Mouse (Mus musculus): ENCODE results near the gene Ppp1r16b. TPM values are rescaled to one million over a fixed set of nuclear protein-coding genes. Genes with fewer than 3 reads are reported as not detected.

The Ppp1r16b gene
- polyA plus RNA-seq, 2 experiments: 1.4 to 4.1 TPM

DNA sequence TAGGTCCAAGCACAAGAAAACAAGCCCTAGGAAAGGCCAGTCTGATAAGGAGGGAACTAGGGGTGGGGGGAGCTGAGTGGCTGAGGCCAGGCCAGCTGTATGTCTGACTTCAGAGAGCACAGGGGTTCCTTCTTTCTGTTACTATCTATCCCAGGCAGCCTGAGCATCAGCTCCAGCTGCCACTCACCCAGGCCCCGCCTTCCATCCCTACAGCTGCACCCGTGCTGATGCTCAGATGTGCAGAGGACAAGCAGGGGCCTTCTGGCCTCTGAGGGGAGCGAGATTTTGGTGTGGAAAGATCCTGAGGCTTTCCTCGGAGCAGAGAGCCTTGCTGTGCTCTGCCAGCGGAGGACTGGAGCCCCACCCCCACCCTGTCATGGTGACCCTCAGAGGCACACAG lies 50.9 kb downstream of the Ppp1r16b start:
- no peak for DNase-seq (ENCODE audit: low spot score)
- WGBS: 26% methylated on average over 5 of the region's 5 CpGs
- no peaks in the 10 kb centered on the region for H3K36me3 ChIP-seq (ENCODE audit: control insufficient read depth, insufficient read depth, low read length)
- no peak overlapping the region for H3K27ac ChIP-seq (replicated peaks; ENCODE audit: low read depth, low read length)
- no peak overlapping the region for H3K4me3 ChIP-seq (replicated peaks; ENCODE audit: low read length)
- H3K27me3 ChIP-seq (ENCODE audit: control insufficient read depth, insufficient read depth, low read length): no peaks in the 10 kb centered on the region
- no peak for TF ChIP-seq POLR2A (IDR thresholded peaks at IDR 0.05; ENCODE audit: borderline replicate concordance, extremely low read depth, insufficient read depth, insufficient read length)
- H3K4me2 ChIP-seq (replicated peaks; ENCODE audit: low read depth, low read length, severe bottlenecking): no peak overlapping the region
- H3K4me1 ChIP-seq (ENCODE audit: control insufficient read depth, insufficient read depth, low read length): peaks cover 5% of the 10 kb centered on the region; the same call in 1 of the 2 replicates
- H3K9me3 ChIP-seq (ENCODE audit: control insufficient read depth, low read length): no peaks in the 10 kb centered on the region
- ATAC-seq (ENCODE audit: low FRiP score, low read depth): no peak
- no peak overlapping the region for H3K9ac ChIP-seq (ENCODE audit: low read depth, low read length, severe bottlenecking)

DNA sequence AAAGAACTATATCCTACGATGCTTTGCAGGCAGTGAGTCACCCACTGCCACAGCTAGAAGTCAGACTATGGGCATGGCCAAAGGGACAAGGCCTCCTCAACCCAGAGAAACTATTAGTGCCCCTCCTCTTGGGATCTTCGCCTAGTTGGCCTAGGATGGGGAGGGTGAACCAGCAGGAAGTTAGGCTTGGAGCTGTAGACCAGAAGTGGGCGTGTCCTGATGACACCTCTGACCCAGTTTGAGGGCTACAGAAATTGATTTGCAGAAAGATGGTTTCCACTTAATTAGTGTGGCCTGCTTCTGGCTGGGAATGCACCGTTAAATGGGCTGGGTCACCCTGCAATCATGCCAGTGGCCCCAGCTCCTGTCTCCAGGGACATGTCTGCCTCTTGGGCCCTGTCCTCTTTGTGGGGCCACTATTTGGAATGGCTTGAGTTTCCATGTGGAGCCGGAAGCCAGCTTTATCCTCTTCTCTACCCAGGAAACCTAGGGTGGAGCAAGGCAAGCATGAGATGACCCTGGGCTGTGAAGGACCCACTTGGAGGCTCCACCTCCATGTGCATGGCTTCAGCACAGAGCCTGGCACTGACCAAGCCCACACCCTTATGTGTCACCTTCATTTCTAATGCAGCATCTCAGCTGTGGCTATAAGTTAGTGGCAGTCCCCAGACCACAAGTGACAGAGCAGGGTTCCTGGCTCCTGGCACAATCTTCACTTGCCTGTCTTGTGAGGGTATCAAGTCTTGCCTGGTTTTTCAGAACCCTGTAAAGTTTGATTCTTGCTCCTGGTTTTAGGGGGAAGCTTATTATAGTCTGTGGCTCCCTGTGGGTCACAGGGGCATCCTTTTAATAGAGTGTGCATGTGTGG lies 52.6 kb downstream of the Ppp1r16b start:
- Histone ChIP-seq H3K36me3 (ENCODE audit: control insufficient read depth, insufficient read depth, low read length) (no peaks in the 10 kb centered on the region), H3K27ac (replicated peaks; ENCODE audit: low read depth, low read length) (no peak overlapping the region), H3K9ac (ENCODE audit: low read depth, low read length, severe bottlenecking) (no peak overlapping the region), H3K4me1 (ENCODE audit: control insufficient read depth, insufficient read depth, low read length) (no peaks in the 10 kb centered on the region), H3K9me3 (ENCODE audit: control insufficient read depth, low read length) (no peaks in the 10 kb centered on the region), H3K4me2 (replicated peaks; ENCODE audit: low read depth, low read length, severe bottlenecking) (no peak overlapping the region), H3K27me3 (ENCODE audit: control insufficient read depth, insufficient read depth, low read length) (no peaks in the 10 kb centered on the region), H3K4me3 (replicated peaks; ENCODE audit: low read length) (no peak overlapping the region)
- TF ChIP-seq POLR2A (IDR thresholded peaks at IDR 0.05; ENCODE audit: borderline replicate concordance, extremely low read depth, insufficient read depth, insufficient read length): no peak
- DNase-seq (ENCODE audit: low spot score) (no peak), ATAC-seq (ENCODE audit: low FRiP score, low read depth) (no peak)
- WGBS: 66% methylated on average over 5 of the region's 5 CpGs

DNA sequence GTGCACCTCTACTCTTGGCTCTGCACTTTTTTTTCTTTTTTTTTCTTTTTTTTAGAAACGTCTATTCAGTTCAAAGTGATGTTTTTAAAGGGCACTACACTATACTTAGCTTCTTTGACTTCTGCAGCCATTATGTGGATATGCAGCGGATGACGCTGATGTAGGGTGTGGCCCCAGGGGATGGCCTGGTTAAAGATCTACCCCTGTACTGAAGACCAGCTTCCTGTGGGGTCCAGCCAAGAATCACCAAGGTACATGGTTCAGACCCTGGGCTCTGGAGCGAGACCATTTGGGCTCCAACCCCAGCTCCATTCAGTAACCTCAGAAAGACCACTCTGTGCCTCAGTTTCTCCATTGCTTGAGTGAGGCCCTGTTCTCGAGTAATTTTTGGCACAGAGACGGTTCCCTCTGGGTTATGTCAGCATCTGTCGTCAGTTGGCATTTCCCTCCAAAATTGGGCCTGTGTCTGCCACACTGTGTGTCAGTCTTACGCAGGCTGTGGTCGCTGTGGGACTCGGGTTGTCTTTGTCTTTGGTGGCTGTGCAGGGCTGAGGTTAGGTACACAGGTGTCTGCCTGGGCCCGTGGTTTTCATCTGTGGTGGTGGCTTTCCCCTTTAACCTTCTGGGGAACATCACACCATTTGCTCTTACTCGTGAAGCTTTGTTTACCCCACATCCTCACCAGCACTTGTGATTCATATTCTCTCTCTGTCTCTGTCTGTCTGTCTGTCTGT lies 53.8 kb downstream of the Ppp1r16b start:
- no peaks in the 10 kb centered on the region for H3K27me3 ChIP-seq (ENCODE audit: control insufficient read depth, insufficient read depth, low read length)

DNA sequence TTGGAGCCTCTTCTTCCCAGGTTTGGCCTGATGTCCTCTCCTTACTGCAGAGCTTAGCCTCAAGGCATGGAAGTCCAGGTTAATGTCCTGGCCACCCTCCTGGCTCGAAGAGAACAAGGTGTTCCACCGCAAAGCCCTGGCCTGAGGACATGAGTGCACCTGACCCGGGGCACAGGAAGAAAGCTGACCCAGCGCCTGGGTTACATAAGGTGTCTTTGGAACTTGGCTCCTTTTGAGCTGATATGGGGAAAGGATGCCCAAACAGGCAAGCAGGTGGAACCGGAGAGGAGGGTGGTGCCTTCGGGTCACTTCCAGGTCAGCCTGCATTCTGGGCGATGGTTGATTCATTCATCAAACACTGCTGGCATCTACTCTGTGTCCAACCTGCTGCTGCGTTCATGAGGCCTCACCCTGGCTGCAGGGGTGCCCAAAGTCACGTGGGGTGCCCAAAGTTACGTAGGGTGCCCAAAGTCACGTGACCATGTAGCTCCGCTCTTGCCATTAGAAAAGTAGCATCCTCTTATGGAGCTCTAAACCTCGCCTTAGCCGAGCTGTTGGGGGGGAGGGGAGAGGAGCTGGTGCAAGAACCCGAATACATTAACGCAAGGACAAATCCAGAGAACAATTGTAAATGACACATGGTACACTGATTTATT lies 55.6 kb downstream of the Ppp1r16b start:
- DNase-seq (ENCODE audit: low spot score): no peak
- H3K4me2 ChIP-seq (replicated peaks; ENCODE audit: low read depth, low read length, severe bottlenecking): no peak overlapping the region
- no peaks in the 10 kb centered on the region for H3K4me1 ChIP-seq (ENCODE audit: control insufficient read depth, insufficient read depth, low read length)
- no peaks in the 10 kb centered on the region for H3K36me3 ChIP-seq (ENCODE audit: control insufficient read depth, insufficient read depth, low read length)
- WGBS: 73% methylated on average over 16 of the region's 16 CpGs
- no peak for TF ChIP-seq POLR2A (IDR thresholded peaks at IDR 0.05; ENCODE audit: borderline replicate concordance, extremely low read depth, insufficient read depth, insufficient read length)
- H3K27ac ChIP-seq (replicated peaks; ENCODE audit: low read depth, low read length): no peak overlapping the region
- no peak overlapping the region for H3K4me3 ChIP-seq (replicated peaks; ENCODE audit: low read length)
- no peak overlapping the region for H3K9ac ChIP-seq (ENCODE audit: low read depth, low read length, severe bottlenecking)
- no peak for ATAC-seq (ENCODE audit: low FRiP score, low read depth)
- H3K9me3 ChIP-seq (ENCODE audit: control insufficient read depth, low read length): no peaks in the 10 kb centered on the region
- H3K27me3 ChIP-seq (ENCODE audit: control insufficient read depth, insufficient read depth, low read length): no peaks in the 10 kb centered on the region

More for the DNA sequence above, 53.8 kb downstream of the Ppp1r16b start:
- 82% methylated on average over 12 of the region's 12 CpGs for WGBS
- Histone ChIP-seq H3K4me3 (replicated peaks; ENCODE audit: low read length) (no peak overlapping the region), H3K4me1 (ENCODE audit: control insufficient read depth, insufficient read depth, low read length) (no peaks in the 10 kb centered on the region), H3K9me3 (ENCODE audit: control insufficient read depth, low read length) (no peaks in the 10 kb centered on the region), H3K4me2 (replicated peaks; ENCODE audit: low read depth, low read length, severe bottlenecking) (no peak overlapping the region), H3K27ac (replicated peaks; ENCODE audit: low read depth, low read length) (no peak overlapping the region), H3K9ac (ENCODE audit: low read depth, low read length, severe bottlenecking) (no peak overlapping the region), H3K36me3 (ENCODE audit: control insufficient read depth, insufficient read depth, low read length) (no peaks in the 10 kb centered on the region)
- no peak for ATAC-seq (ENCODE audit: low FRiP score, low read depth)
- TF ChIP-seq POLR2A (IDR thresholded peaks at IDR 0.05; ENCODE audit: borderline replicate concordance, extremely low read depth, insufficient read depth, insufficient read length): no peak
- DNase-seq (ENCODE audit: low spot score): no peak

DNA sequence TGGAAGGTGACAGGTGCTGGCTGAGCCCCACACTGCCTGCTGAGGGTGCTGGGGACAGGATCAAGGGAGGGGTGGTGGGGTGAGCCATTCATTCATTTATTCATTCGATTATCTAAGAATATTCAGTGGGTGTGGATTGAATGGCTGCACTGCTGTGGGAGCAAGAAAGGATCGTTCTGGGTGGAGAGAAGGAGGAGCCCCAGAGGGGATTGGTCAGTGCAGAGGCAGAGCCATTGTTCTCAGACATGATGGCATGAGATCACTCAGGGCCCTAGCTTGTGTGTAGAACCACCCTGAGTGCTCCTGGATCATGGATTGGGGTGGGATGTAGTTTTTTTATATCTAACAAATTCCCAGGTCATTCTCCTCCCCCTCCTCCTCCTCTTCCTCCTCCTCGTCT lies 56.3 kb downstream of the Ppp1r16b start:
- no peak for ATAC-seq (ENCODE audit: low FRiP score, low read depth)

More for the DNA sequence above, 56.3 kb downstream of the Ppp1r16b start:
- Histone ChIP-seq H3K27me3 (ENCODE audit: control insufficient read depth, insufficient read depth, low read length) (no peaks in the 10 kb centered on the region), H3K4me1 (ENCODE audit: control insufficient read depth, insufficient read depth, low read length) (no peaks in the 10 kb centered on the region), H3K9me3 (ENCODE audit: control insufficient read depth, low read length) (no peaks in the 10 kb centered on the region), H3K9ac (ENCODE audit: low read depth, low read length, severe bottlenecking) (no peak overlapping the region), H3K4me2 (replicated peaks; ENCODE audit: low read depth, low read length, severe bottlenecking) (no peak overlapping the region), H3K4me3 (replicated peaks; ENCODE audit: low read length) (no peak overlapping the region), H3K36me3 (ENCODE audit: control insufficient read depth, insufficient read depth, low read length) (no peaks in the 10 kb centered on the region), H3K27ac (replicated peaks; ENCODE audit: low read depth, low read length) (no peak overlapping the region)
- no peak for DNase-seq (ENCODE audit: low spot score)
- TF ChIP-seq POLR2A (IDR thresholded peaks at IDR 0.05; ENCODE audit: borderline replicate concordance, extremely low read depth, insufficient read depth, insufficient read length): no peak
- 73% methylated on average over 3 of the region's 3 CpGs for WGBS

All from limb, embryonic 14.5 days (tissue).